Mouse (Mus musculus) small intestine, adult 2 months (tissue): ENCODE data around the gene Gzmn.
"Not testable (repeated sequence)": the region's sequence is repeated elsewhere in the genome, so short reads cannot be mapped to it uniquely, and the experiment has no call there.

Source experiments
- CTCF ChIP-seq: fragments of 200-500 bp; IDR thresholded peaks from 2 replicates; pipeline ENCODE4 v1.5.1; 2012; ENCODE audit warnings: low read depth, mild to moderate bottlenecking, control low read depth, inconsistent platforms, low read length, moderate library complexity, mixed read lengths; ENCODE audit not compliant: insufficient replicate concordance, insufficient read length; ENCODE audit errors: extremely low read depth
- POLR2A ChIP-seq: fragments of 200-500 bp; IDR thresholded peaks from 2 replicates; pipeline ENCODE4 v1.6.1; 2012; ENCODE audit warnings: low read depth, mild to moderate bottlenecking, control low read depth, inconsistent platforms, low read length, moderate library complexity

- not testable (repeated sequence) for TF ChIP-seq POLR2A
- TF ChIP-seq CTCF: peak; percentile 46; the same call in 1 of the 2 replicates
Measured at GRCm38 (mm10) chr14:56205021-56205420, 30.6 kb upstream of the Gzmn start.
